Mouse (Mus musculus): Measurements from ENCODE around the gene Cdiptos.

Cdiptos gene

DNA sequence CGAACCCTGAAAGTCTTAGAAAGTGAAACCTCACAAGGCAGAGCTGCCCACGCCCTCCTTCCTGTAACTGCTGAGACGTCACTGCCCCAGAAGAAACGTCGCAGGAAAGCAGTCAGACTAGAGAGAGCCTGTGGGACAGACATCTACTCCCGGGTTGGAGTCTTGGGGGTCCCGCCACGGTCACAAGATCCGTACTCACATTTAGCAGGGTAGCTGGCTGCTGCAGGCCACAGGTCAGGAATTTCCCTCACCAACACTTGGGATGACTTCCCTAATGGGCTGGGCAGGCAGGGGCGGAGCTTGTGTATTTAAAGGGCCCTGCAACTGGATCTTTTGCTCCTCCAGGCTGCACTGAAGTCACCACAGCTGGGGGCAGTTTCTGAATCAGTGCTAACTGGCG is 38.4 kb upstream of the Cdiptos start, which contains the start of gene Mvp:
Mvp (minus strand) TSS at position 302 of the 400 bp plus-strand sequence.
- DNase-seq (ENCODE audit: low spot score), result peak; percentile 71

DNA sequence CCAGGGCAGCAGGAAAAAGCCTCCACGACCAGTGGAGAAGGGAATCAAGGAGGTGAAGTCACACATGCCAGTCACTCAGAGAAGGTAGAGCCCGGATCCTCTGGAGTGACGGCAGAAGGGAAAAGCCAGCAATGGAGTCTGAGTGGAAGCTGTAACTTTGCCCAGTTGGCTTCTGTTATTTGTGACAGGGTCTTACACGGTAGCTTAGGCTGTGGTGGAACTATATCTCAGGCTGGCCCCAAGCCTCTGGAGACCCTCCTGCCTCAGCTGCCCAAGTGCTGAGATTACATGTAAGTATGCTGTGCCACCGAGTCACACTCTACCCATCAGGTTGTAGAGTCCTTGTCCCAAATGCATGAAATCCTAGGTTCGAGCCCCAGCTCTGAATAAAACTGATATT is 37.5 kb upstream of the Cdiptos start:
- no peak for DNase-seq (ENCODE audit: low spot score)

DNA sequence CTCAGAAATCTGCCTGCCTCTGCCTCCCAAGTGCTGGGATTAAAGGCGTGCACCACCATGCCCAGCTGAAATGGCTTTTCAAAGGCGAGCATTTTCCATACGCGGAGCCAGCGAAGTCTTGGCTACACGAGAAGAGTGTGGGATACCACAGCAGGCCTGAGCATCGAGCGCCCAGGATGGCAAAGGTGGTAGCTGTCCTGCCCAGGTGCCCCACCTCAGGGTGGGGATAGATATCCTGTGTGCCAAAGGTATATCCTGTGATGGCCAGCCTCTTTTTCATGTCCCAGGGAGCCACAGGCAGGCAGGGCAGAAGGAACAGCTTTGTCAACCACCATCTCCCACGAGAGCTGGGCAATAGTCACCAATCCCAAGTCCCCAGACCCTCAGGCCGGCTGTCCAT is 36.9 kb upstream of the Cdiptos start:
- no peak for DNase-seq (ENCODE audit: low spot score)

DNA sequence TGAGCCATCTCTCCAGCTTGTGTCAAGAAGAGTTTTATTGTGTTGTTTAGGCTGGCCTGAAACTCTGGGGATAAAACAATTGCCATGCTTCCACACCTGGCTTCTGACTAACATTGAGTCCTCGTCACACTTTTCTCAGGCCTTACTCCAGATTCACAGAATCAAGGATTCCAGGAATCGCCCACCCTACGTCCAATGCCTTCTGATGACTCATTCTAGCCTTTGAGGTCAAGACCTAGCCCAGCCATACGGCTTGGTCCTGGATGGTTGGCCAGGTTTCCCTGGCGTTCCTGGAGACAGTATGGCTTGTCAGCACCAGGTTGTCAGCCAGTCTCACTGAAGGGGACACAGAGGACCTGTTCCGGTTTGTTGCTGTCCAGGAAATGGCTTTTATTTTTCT is 36.5 kb upstream of the Cdiptos start:
- DNase-seq (ENCODE audit: low spot score), result no peak

DNA sequence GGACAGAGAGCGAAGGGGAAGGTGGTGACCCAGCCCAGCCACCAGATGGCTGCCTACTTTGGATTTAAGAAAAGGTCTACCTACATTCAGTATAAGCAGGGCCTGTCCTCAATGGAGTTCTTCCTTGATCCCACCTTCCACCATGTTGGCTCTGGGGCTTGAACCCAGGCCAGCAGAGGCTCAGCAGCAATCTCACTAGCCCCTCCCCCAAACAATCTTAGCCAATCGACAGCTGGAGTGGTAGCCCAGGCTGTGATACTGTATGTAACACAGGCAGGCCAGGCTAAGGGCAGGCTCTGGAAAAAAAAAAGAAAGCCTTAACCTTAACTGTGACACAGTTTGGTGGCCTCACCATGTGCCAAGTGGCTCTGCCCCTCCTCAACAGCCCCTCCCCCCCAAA is 35.8 kb upstream of the Cdiptos start:
- no peak for DNase-seq (ENCODE audit: low spot score)

DNA sequence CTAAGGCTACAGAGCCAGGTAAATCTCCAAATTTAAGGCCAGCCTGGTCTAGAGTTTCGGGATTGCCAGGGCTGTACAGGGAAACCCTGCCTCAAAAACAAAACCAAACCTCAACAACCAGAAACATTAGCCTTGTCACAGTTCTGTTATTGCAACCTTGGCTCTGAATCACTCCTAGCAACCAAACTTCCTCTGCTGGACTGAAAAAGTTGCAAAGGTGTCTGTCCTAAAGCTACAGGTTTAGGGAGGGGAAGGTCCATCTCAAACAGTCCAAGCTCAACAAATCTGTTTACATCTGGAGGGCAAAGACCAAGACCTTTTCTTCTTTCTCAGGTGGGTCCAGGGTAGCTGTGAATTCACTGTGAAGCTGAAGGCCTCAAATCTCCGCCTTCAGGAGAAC is 35.2 kb upstream of the Cdiptos start:
- DNase-seq (ENCODE audit: low spot score), result no peak

DNA sequence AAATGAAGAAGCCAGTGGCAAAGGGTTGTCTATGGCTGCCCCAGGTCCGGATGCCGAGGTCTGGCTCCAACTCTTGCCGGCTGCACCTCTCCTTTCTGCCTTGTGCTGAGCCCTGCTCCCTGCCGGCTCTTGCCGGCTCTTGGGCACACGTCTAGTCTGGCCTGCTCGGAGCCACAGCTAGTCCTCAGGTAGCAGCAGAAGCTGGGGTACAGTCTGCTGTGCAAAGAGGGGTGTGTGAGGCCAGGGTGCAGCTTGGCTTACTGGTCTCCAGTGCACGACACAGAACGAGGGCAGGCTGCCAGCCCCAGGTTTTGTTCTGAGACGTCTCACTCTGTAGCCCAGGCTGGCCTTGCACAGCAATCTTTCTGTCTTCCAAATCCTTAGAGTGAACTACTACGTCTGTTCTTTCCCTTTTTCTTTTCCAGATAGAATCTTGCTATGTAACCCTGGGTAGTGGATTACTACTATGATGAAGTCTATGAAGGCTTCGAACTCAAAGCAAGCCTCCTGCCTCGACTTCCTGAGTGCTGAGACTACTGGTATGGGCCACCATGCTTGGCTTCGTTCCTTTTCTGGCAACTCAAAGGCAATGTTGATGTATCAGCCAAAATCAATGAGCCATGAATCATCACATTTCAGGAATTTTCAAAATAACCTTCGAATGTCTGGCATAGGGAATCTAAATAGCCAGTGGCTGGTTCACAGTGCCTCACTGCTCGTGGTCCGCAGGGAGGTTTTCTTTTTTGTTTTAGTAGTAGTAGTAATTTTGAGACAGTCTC is 33.6 kb upstream of the Cdiptos start:
- DNase-seq (ENCODE audit: low spot score), result no peak

DNA sequence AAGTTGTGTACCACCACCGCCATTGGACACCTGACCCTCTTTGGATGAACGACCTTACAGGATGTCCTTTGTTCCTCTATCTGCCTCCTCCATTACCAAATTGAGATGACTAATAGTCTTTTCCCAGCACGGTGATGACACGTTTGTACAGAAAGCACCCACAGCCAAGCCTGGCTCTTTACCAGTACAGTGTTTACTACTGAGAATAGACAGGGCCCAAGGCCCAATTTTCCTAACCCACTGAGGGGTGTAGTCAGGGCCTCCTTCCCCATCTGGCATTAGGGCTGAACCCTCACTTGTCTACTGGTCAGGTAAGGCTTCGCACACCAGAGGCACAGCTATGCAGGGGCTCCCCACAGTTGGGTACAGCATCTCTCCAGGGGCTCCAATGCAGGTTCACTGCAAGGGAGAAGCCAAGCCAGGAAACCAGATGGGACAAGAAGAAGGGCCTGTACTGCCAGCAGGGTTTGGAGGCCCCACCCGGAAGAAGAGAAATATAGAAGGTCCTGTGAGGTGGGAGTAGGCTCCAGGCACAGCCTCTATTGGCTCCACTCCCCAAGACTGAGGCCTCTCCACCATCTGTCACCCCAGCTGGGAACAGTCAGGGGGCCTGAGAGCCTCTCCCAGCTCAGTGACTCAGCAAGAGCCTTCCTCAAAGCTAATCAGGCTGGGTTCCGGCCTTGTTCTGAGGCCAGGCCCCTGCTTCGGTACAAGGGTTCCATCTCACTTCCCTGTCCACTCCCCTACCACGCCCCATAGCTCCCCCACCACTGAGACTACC is 32.5 kb upstream of the Cdiptos start:
- peak; percentile 83 for DNase-seq (ENCODE audit: low spot score)

DNA sequence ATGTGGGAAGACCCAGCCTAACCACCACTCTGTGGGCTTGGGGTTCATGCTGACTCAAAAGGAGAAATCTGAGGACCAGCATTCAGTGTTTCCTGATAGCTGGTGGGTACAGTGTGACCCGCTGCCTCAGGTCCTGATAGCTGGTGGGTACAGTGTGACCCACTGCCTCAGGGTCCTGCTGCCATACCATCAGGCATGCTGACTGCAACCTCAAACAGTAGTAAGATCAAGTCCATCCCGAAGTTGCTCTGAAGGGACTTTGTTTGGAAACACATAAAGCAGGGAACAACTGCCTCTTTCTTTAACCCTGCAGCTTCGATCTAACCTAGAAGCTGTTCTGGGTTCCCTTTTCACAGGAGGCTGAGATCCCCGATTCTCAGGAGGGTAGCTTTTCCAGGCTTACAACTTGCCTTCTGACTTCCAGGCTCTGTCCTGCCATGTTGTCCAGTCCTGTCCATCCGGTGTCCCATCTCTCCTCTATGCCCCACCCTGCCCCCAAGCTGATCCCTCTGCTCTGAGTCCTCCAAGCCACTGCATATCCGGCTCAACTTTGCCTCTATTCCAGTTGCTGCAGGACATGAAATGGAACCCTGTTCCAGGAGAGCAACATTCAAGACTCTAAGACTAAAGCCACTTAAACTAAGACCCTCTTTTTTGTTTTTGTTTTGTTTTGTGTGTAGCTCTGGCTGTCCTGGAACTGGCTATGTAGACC is 31.6 kb upstream of the Cdiptos start:
- DNase-seq (ENCODE audit: low spot score), result no peak

DNA sequence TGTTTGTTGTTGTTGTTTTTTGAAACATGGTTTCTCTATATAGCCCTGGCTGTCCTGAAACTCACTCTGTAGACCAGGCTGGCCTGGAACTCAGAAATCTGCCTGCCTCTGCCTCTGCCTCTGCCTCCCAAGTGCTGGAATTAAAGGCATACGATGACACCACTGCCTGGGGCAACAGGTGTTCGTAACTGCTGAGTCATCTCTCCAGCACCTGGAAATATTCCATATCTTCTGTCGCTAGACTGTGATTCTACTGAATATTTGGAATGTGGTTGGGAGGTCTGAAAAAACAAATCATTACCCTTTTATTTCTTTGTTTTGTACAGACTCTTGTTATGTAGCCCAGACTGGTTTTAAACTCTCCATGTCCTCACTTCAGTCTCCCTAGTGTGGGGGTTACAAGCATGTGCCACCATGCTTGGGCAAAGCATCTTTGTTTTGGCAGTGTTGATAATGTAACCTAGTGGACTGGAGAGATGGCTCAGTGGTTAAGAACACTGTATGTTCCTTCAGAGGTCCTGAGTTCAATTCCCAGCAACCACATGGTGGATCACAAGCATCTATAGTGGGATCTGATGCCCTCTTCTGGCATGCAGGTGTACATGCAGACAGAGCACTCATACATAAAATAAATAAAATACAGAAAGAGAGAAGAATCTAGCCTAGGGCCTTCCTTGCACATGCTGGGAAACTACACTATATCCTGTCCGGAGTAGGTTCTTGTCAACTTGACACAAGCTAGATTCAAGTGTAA is 28.4 kb upstream of the Cdiptos start:
- no peak for DNase-seq (ENCODE audit: low spot score)

DNA sequence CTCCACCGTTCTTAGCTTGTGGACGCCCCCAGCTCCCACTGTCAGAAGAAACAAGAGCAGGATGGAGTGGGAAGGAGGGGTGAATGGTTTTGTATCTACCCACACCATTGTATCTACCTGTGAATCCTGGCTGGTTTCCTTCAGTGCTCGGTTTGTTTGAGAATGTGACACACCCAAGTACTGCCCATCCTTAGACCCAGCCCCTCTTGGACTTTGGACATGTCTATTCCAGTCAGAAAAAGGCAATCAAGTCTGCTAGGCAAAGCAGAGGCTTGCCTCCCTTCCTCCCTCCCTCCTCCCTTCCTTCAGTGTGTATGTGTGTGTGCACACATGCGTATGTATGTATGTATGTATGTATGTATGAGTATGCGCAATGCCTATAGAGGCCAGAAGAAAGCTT is 27.7 kb upstream of the Cdiptos start:
- no peak for DNase-seq (ENCODE audit: low spot score)

DNA sequence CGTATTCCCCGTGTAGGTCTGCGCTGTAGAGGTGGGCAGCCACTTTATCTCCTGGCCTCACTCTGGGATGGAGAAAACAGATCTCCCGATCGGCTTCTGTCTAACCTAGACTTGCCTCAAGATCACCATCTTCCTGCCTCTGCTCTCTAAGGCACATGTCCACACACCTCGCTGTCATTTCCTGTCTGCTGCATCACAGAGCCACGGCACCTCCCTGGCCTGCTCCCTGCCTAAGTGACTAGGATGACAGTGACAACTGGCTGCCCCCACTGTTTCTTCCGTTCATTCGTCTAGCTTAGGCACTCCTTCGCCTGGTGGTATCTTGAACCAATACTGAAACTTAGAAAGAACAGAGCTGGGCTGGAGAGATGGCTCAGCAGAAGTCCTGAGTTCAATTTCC is 23.7 kb upstream of the Cdiptos start:
- no peak for DNase-seq (ENCODE audit: low spot score)

DNA sequence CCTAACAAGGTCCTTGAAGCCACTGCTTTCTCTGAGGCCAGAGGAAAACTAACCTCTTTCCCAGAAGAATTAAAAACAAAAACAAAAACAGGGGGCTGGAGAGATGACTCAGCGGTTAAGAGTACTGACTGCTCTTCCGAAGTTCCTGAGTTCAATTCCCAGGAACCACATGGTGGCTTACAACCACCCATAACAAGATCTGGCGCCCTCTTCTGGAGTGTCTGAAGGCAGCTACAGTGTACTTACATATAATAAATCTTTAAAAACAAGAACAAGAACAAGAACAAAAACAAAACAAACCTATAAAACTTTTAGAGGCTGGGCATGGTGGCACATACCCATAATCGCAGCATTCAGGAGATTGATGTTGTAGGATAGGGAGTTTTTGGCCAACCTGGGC is 20.6 kb upstream of the Cdiptos start:
- no peak for DNase-seq (ENCODE audit: low spot score)

DNA sequence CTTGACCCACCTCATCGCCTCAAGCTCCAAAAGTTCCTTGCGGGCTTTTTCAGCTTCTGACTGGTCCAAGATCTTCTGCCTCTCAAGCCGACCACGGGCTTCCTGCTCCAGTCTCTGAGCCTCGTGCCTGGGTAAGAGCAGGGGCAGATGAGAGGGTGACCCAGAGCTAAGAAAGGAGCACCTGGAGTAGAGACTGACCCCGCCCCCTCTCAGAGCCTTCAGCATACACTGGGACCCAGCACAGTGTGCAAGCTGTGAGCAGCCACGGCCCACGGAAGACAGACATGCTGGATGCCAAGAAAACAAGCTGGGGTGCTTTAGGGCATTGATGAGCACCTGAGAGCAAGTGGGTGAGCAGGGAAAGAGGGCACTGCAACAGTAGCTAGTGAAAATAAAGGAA is 12.9 kb upstream of the Cdiptos start:
- no peak for DNase-seq (ENCODE audit: low spot score)

DNA sequence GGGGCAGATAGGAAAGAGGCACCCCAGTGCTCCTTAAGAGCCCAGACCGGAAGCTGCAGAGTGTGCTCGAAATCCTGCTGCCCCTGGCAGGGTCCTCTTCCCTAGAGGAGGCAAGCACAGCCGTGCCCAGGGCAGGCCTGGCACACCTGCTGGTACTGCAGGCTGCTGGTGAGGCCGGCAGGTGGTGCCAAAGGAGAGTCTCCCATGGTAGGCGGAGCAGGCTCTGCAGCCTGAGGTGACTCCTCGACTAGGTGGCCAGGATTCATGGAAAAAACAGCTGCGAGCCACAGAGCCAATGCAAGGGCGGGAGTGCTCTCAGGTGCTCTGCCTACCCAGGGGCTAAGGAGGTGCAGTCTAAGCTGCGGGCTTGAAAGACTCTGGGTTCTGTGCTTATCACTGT is 10.4 kb upstream of the Cdiptos start:
- DNase-seq (ENCODE audit: low spot score), result peak; percentile 58

DNA sequence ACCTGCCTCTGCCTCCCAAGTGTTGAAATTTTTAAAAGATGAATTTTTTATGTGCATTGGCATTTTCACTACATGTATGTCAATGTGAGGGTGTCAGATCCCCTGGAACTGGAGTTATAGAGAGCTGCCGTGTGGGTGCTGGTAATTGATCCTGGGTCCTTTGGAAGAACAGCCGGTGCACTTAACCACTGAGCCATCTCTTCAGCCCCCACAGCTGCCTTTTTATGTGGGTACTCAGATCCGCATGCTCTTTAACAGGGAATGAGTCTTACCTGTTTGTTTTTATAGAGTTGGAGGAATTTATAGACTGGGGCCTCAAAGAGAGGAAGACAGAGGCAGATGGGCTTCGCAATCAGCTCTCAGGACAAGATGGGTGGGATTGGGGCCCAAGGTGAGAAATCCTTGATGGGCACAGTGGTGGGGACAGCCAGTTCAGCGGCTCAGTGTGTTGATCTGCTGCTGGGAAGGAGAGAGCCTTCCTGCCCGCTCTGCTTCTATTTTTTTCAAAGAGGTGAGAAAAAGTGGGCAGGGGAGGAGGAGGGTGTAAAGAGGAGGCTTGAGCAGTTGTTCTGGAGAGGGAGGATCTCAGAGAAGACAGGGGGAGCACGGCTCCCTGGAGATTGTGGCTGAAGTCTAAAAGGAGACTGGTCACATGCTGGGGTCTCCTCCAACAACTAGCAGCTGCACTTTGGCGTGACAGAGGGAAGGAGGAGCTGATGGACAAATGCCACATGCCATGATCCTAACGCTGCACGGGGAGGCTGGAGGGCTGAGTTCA is 9.0 kb upstream of the Cdiptos start:
- no peak for DNase-seq (ENCODE audit: low spot score)

DNA sequence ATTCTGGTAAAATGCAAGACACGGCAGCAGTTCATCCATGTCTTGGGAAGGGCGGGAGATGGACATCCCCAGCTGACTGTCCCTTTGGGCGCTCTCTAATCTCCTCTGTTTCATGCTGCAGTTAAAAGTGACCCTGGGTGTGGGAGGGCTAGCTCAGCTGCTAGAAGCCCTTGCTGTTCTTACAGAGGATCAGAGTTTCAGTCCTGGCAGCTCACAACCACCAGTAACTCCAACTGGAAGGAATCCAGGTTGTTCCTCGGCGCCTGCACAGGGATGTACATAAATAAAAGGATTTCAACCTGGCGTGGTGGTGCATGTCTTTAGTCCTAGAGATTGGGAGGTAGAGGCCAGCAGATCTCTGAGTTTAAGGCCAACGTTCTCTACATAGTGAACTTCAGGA is 7.2 kb upstream of the Cdiptos start:
- DNase-seq (ENCODE audit: low spot score), result no peak

DNA sequence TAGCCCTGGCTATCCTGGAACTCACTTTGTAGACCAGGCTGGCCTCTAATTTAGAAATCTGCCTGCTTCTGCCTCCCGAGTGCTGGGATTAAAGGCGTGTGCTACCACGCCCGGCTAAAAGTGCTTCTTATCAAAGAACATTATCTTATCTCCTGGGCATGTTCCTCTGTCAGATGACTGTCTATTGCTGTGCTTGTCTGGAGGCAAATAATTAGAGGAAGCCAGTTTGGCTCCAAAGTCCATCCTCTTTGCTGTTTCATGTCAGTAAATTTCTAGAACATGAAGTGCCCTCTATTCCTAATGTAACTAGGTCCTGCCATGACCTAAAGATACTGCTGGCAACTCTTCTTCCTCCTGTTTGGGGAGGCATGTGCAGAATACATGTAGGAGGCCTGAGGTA is 6.2 kb upstream of the Cdiptos start:
- DNase-seq (ENCODE audit: low spot score), result no peak

DNA sequence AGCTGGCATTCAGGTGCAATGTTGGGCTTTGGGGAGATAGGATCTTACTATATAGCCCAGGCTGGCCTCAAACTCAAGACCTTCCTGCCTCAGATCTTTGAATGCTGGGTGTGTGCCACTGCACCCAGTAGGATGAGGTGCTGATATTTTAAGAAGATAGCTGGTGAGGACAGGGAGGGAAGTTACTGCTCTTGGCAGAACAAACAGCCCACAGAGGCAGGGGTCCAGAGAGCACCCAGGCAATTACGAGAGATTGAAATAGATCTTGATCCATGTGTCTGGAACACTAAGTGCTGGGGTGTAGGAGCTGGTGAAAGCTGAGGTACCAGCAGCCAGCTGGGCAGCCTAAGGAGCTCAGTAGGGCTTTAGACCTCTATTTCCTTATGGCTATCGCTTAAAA is 5.7 kb upstream of the Cdiptos start:
- no peak for DNase-seq (ENCODE audit: low spot score)

DNA sequence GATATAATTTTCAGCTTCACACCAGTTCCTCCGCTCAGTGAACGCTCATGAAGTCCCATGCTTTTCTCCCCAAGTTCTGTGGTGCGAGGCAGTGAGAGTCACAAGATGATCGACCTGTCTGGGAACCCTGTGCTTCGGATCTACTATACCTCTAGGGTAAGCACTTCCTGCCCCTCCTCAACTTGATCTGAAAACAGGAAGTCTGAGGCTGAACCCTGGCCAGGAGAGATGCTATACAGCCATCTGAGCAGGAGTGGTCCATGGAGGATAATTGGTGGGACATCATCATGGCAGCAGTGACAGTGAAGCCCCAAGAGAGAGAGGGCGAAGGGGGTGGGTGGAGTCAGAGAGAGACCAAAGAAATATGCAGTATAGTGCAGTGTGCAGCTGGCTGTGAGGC is 2.9 kb upstream of the Cdiptos start:
- no peak for DNase-seq (ENCODE audit: low spot score)

DNA sequence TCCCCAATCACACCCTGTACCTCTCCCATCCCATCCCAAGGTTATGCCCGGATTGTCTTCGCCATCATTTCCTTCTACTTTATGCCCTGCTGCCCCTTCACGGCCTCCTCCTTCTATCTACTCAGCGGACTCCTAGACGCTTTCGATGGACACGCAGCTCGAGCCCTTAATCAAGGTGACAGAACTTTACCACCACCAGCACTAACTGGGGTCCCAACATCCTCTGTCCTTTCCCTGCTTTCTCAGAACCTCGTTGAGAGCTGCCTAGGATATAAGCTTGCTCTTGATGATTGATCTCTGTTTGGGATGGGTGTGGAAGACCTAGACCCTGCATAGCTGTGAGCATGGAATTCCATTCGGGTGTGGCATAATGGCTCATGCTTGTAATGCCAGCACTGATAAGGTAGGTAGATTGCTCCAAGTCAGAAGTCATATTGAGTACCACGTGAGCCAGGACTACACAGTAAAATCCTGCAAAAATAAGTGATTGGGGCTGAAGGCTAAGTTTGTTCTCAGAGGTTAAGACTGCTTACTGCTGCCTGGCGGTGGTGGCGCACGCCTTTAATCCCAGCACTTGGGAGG is 1.1 kb upstream of the Cdiptos start:
- DNase-seq (ENCODE audit: low spot score), result no peak

DNA sequence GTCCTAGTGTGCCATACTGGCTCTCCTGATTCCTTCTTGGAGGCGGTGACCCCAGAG is 177 bp downstream of the Cdiptos start, which contains the start of gene Cdipt:
Cdipt (plus strand) TSS at position 22 of the 57 bp plus-strand sequence.
- DNase-seq (ENCODE audit: low spot score), result no peak

All from urinary bladder, postnatal 14 days (tissue).